Comparison of ENCODE assay signal across 10 mouse cellular contexts in genomic region chr11:5017506-5017905, GRCm38 (mm10). TPM values are rescaled to one million over a fixed set of nuclear protein-coding genes. Genes with fewer than 3 reads are reported as not detected.
A peak's percentile ranks its signal among the peaks of the same experiment; 100 is the strongest.
DNase-seq lines count a peak whose midpoint lies in the region; ATAC-seq and TF ChIP-seq lines count a peak whose summit lies in the region.
"Had no signal": no experiment of that assay in that cellular context is flagged by ENCODE, and none has a peak within 500 bp of the region (broad histone marks: within the 10 kb centered on the region; RNA-seq: fewer than 3 reads in every experiment).

No protein-coding gene starts in this region.

- 52% methylated on average over 6 of the region's 6 CpGs for WGBS in kidney, postnatal 0 days

- H3K9ac ChIP-seq in kidney, postnatal 0 days (ENCODE audit: low read depth, low read length): no peak overlapping the region
- H3K9ac ChIP-seq: heart, embryonic 13.5 days; liver, embryonic 15.5 days had no signal

- ATAC-seq in kidney, postnatal 0 days (replicated peaks; ENCODE audit: low FRiP score, low read depth): no peak

- TF ChIP-seq CTCF in kidney, postnatal 0 days (IDR thresholded peaks at IDR 0.05; ENCODE audit: low read depth): peak; percentile 62

- H3K27ac ChIP-seq in kidney, postnatal 0 days: no peak overlapping the region
- H3K27ac ChIP-seq: heart, embryonic 13.5 days; liver, embryonic 15.5 days had no signal

- H3K36me3 ChIP-seq in kidney, postnatal 0 days (ENCODE audit: insufficient read depth, low read length): peaks cover 60% of the 10 kb centered on the region

- H3K27me3 ChIP-seq in kidney, postnatal 0 days (ENCODE audit: insufficient read depth, low read length): no peaks in the 10 kb centered on the region
- H3K27me3 ChIP-seq: heart, embryonic 13.5 days; liver, embryonic 15.5 days had no signal

- peak; percentile 21 for DNase-seq in adrenal gland, postnatal 25 days
- no peak for DNase-seq in adrenal gland, adult 18-20 months (ENCODE audit: low spot score in 2 of 2)
- peak; percentile 25 for DNase-seq in kidney, postnatal 0 days (ENCODE audit: low spot score)
- no peak for DNase-seq in kidney, postnatal 14 days
- DNase-seq in right cerebral cortex, adult 18-20 months: peak; percentile 47
- DNase-seq in right cerebral cortex, postnatal 25 days: no peak
- peak; percentile 29 for DNase-seq in right cerebral cortex, postnatal 4 days
- no peak for DNase-seq in neural tube, embryonic 10.5 days (ENCODE audit: extremely low spot score, low spot score)

- no peaks in the 10 kb centered on the region for H3K9me3 ChIP-seq in kidney, postnatal 0 days (replicated peaks; ENCODE audit: low read length)
- H3K9me3 ChIP-seq: heart, embryonic 13.5 days; liver, embryonic 15.5 days had no signal

- H3K4me1 ChIP-seq in kidney, postnatal 0 days (replicated peaks; ENCODE audit: insufficient read depth, low read length): no peaks in the 10 kb centered on the region
- H3K4me1 ChIP-seq: heart, embryonic 13.5 days had no signal

- no peak overlapping the region for H3K4me2 ChIP-seq in kidney, postnatal 0 days (ENCODE audit: low read length)
- H3K4me2 ChIP-seq: heart, embryonic 13.5 days; liver, embryonic 15.5 days had no signal

- no peak overlapping the region for H3K4me3 ChIP-seq in kidney, postnatal 0 days (replicated peaks; ENCODE audit: low read depth, low read length)
- H3K4me3 ChIP-seq: heart, embryonic 13.5 days; liver, embryonic 15.5 days had no signal

RNA-seq across cellular contexts. Expression of gene Ap1b1, which starts 30.9 kb away (rescaled TPM):
- 59.8 and 68.0 TPM in 2 replicates for total RNA-seq in adrenal gland, postnatal 25 days (2021)
- 10 to 100 TPM; 54.3 to 73.9 TPM for total RNA-seq in adrenal gland, adult 18-20 months (2021)
- polyA plus RNA-seq in kidney, postnatal 0 days (2015; fragmentation: Nextera tagmentation; extraction: Ambion mirVana): 54.5 and 61.6 TPM in 2 replicates

RNA-seq across cellular contexts. Expression of gene Rasl10a, which starts 40.4 kb away (rescaled TPM):
- total RNA-seq in adrenal gland, postnatal 25 days (2021): 0.39 TPM in 1 of 2 replicates, not detected in the other
- total RNA-seq in adrenal gland, adult 18-20 months (2021): under 1 TPM in 1 of 2 experiments, not detected in 1; 0.46 TPM
- polyA plus RNA-seq in kidney, postnatal 0 days (2015; fragmentation: Nextera tagmentation; extraction: Ambion mirVana): 1.9 and 2.7 TPM in 2 replicates

RNA-seq across cellular contexts. Expression of gene Gas2l1, which starts 47.6 kb away (rescaled TPM):
- total RNA-seq in adrenal gland, postnatal 25 days (2021): 42.4 and 46.1 TPM in 2 replicates
- total RNA-seq in adrenal gland, adult 18-20 months (2021): 10 to 100 TPM; 45.2 to 49.9 TPM
- polyA plus RNA-seq in kidney, postnatal 0 days (2015; fragmentation: Nextera tagmentation; extraction: Ambion mirVana): 27.2 and 30.3 TPM in 2 replicates

Comparison
In these comparisons a context has a peak if more than half of its experiments do, and no peak if none do; other contexts are left out.
1. DNase-seq: peak in adrenal gland, postnatal 25 days (single experiment), kidney, postnatal 0 days (single experiment), right cerebral cortex, adult 18-20 months (single experiment) and right cerebral cortex, postnatal 4 days (single experiment); none in adrenal gland, adult 18-20 months (0 of 2), kidney, postnatal 14 days (single experiment), right cerebral cortex, postnatal 25 days (single experiment) and neural tube, embryonic 10.5 days (single experiment).